Mouse (Mus musculus): ENCODE measurements around the gene Wdr27. TPM values are rescaled to one million over a fixed set of nuclear protein-coding genes. Genes with fewer than 3 reads are reported as not detected.

Gene Wdr27
- total and polyA plus RNA-seq, 3 experiments, result 1.7 to 2.3 (median 2.1) TPM

DNA sequence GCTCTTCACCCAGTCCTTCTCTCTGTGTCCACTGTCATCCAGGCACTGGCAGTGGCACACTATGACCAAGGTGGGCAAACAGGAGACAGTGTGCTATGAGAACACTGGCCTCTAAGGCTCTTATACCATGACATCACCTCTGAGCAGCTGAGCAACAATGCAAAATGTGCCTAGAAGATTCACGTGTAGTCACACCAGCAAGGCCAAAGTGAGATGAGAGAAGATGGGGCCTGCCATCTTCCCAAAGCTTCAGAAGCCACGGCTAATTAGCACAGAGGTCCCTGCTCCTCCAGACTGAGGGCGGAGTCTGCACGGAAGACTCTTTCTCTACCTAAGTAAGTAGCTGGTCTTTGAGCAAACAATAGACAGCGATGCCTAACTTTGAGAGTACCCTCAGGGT, 14.3 kb downstream of the Wdr27 start:
- H3K9ac ChIP-seq (ENCODE audit: insufficient read depth, low read depth), result peak overlapping the region; percentile 46
- in situ Hi-C loops (cut with MboI; ENCODE audit: low pct_ligation_motif_present, low pct_unique_long_range_greater_than_20kb, low sequenced_read_pairs), result no loop called here
- no peaks in the 10 kb centered on the region for H3K27me3 ChIP-seq (replicated peaks)
- H3K4me3 ChIP-seq (replicated peaks in 1 of 3; ENCODE audit: low read depth in 2 of 3, low read length in 2 of 3, poor library complexity in 1 of 3), result peak overlapping the region in 2 of 3 experiments; percentile 36 to 38
- peak overlapping the region; percentile 96 for H3K27ac ChIP-seq (ENCODE audit: insufficient read depth, low read depth)
- no peaks in the 10 kb centered on the region for H3K79me2 ChIP-seq (replicated peaks; ENCODE audit: control insufficient read depth, extremely low read depth, insufficient read depth, poor library complexity, severe bottlenecking)
- peaks cover 15% of the 10 kb centered on the region for H3K9me3 ChIP-seq (replicated peaks; ENCODE audit: low read length)
- H3K36me3 ChIP-seq (replicated peaks in 1 of 2; ENCODE audit: control insufficient read depth in 1 of 2, insufficient read depth in 1 of 2, low read length in 1 of 2), result no peaks in the 10 kb centered on the region
- H3K4me1 ChIP-seq (ENCODE audit: control insufficient read depth in 1 of 2, insufficient read depth in 2 of 2), result peaks cover 23 to 53% of the 10 kb centered on the region in 2 experiments
- peak; percentile 45 for DNase-seq (ENCODE audit: extremely low read depth)
- dilution Hi-C loops (cut with MboI; ENCODE audit: extremely low pct_ligation_motif_present, extremely low pct_unique_long_range_greater_than_20kb, low sequenced_read_pairs), result no loop called here
- no peak for TF ChIP-seq ZMIZ1 (IDR thresholded peaks at IDR 0.05; ENCODE audit: low read depth, low read length)
- peak; percentile 70 for TF ChIP-seq ETS1 (conservative IDR thresholded peaks at IDR 0.05; ENCODE audit: low read depth, low read length)
- TF ChIP-seq MYC (IDR thresholded peaks at IDR 0.05; ENCODE audit: low read depth, low read length), result 0 out of 2 replicates have a peak, but pooled peaks have one; percentile 42
- no peak; the same call in 1 of the 2 replicates for TF ChIP-seq MXI1 (IDR thresholded peaks at IDR 0.05; ENCODE audit: low read depth, low read length)
- TF ChIP-seq SIN3A (IDR thresholded peaks at IDR 0.05; ENCODE audit: low read length), result peak; percentile 57; the same call in 1 of the 2 replicates
- TF ChIP-seq USF1 (IDR thresholded peaks at IDR 0.05; ENCODE audit: low read depth, low read length), result no peak
- peak; percentile 84 for TF ChIP-seq BHLHE40 (IDR thresholded peaks at IDR 0.05; ENCODE audit: low read depth, low read length)
- TF ChIP-seq ZKSCAN1 (IDR thresholded peaks at IDR 0.05; ENCODE audit: borderline replicate concordance, low read depth, low read length), result no peak
- no peak for TF ChIP-seq CTCF (conservative IDR thresholded peaks at IDR 0.05 in 1 of 2, IDR thresholded peaks at IDR 0.05 in 1 of 2; ENCODE audit: low read depth in 2 of 2, low read length in 2 of 2)
- TF ChIP-seq TBP (conservative IDR thresholded peaks at IDR 0.05; ENCODE audit: low read depth, low read length), result no peak
- TF ChIP-seq MAX (IDR thresholded peaks at IDR 0.05; ENCODE audit: low read length), result peak; percentile 63; the same call in 1 of the 2 replicates
- no peak for TF ChIP-seq MAFK (IDR thresholded peaks at IDR 0.05; ENCODE audit: insufficient replicate concordance, low read length)
- no peak; the same call in 1 of the 2 replicates for TF ChIP-seq RAD21 (IDR thresholded peaks at IDR 0.05; ENCODE audit: low read depth, low read length)
- 0 out of 2 replicates have a peak, but pooled peaks have one; percentile 23 for TF ChIP-seq EP300 (IDR thresholded peaks at IDR 0.05; ENCODE audit: low read length)
- TF ChIP-seq RCOR1 (conservative IDR thresholded peaks at IDR 0.05; ENCODE audit: low read depth, low read length), result no peak
- TF ChIP-seq MAZ (IDR thresholded peaks at IDR 0.05; ENCODE audit: low read depth, low read length), result no peak
- TF ChIP-seq ZNF384 (IDR thresholded peaks at IDR 0.05; ENCODE audit: low read depth, low read length), result no peak
- TF ChIP-seq POLR2A (IDR thresholded peaks at IDR 0.05; ENCODE audit: low read depth, low read length), result no peak
- TF ChIP-seq JUND (conservative IDR thresholded peaks at IDR 0.05; ENCODE audit: low read depth, low read length), result 0 out of 2 replicates have a peak, but pooled peaks have one; percentile 9
- no peak for TF ChIP-seq GABPA (IDR thresholded peaks at IDR 0.05; ENCODE audit: insufficient replicate concordance, low read depth, low read length)
- TF ChIP-seq USF2 (conservative IDR thresholded peaks at IDR 0.05; ENCODE audit: low read depth, low read length), result no peak
- TF ChIP-seq CHD2 (IDR thresholded peaks at IDR 0.05; ENCODE audit: low read length), result no peak
- TF ChIP-seq MEF2A (IDR thresholded peaks at IDR 0.05; ENCODE audit: borderline replicate concordance, low read depth, low read length), result no peak
- no peak for TF ChIP-seq NRF1 (IDR thresholded peaks at IDR 0.05; ENCODE audit: low read depth, low read length)
- TF ChIP-seq CHD1 (IDR thresholded peaks at IDR 0.05; ENCODE audit: low read depth, low read length), result no peak
- TF ChIP-seq UBTF (IDR thresholded peaks at IDR 0.05; ENCODE audit: low read depth, low read length), result no peak
- TF ChIP-seq KAT2A (IDR thresholded peaks at IDR 0.05; ENCODE audit: insufficient replicate concordance, low read length), result no peak
- no peak for TF ChIP-seq HCFC1 (IDR thresholded peaks at IDR 0.05; ENCODE audit: low read depth, low read length)
- TF ChIP-seq NELFE (IDR thresholded peaks at IDR 0.05; ENCODE audit: low read depth, low read length), result no peak
- TF ChIP-seq E2F4 (IDR thresholded peaks at IDR 0.05; ENCODE audit: insufficient replicate concordance, low read depth, low read length), result no peak
- no peak for TF ChIP-seq ZC3H11A (IDR thresholded peaks at IDR 0.05; ENCODE audit: low read depth, low read length)
- 0 out of 2 replicates have a peak, but pooled peaks have one; percentile 10 for TF ChIP-seq IRF4 (IDR thresholded peaks at IDR 0.05; ENCODE audit: low read depth, low read length)
- TF ChIP-seq POLR2AphosphoS2 (IDR thresholded peaks at IDR 0.05; ENCODE audit: low read depth, low read length), result no peak
- peak; percentile 28; the same call in 1 of the 2 replicates for TF ChIP-seq JUN (IDR thresholded peaks at IDR 0.05; ENCODE audit: insufficient read depth, low read depth, low read length)
- TF ChIP-seq SMC3 (IDR thresholded peaks at IDR 0.05; ENCODE audit: low read depth, low read length), result no peak
- no peak for TF ChIP-seq ELF1 (IDR thresholded peaks at IDR 0.05; ENCODE audit: low read depth, low read length)
- no peak for TF ChIP-seq PAX5 (IDR thresholded peaks at IDR 0.05; ENCODE audit: low read length)
- TF ChIP-seq TCF12 (IDR thresholded peaks at IDR 0.05; ENCODE audit: low read depth, low read length), result peak; percentile 26; the same call in 1 of the 2 replicates
- H3K4me2 ChIP-seq (ENCODE audit: insufficient read depth, low read depth, poor library complexity, severe bottlenecking), result peak overlapping the region; percentile 92

Data from CH12.LX (cell line).